Mouse (Mus musculus) midbrain, embryonic 11.5 days (tissue): ENCODE measurements around the gene Nfx1. TPM values are rescaled to one million over a fixed set of nuclear protein-coding genes. Genes with fewer than 3 reads are reported as not detected.

Experiments used
- ATAC-seq: fragments of 200-750 bp; cut with Nextera tagmentation; 2 replicates; pipeline ENCODE4 v1.8.0; 2017; ENCODE audit warnings: moderate TSS enrichment, moderate library complexity; ENCODE audit not compliant: low FRiP score
- DNase-seq: peaks from one replicate; pipeline ENCODE4 v3.0.0; 2015; ENCODE audit warnings: low spot score; ENCODE audit errors: missing footprints
- H3K27ac ChIP-seq: fragments of 300-500 bp; sonication (generic); 2 replicates; pipeline ENCODE4 v1.5.1; 2014; ENCODE audit warnings: low read depth, low read length
- H3K27me3 ChIP-seq: fragments of 300-500 bp; sonication (generic); 2 replicates; pipeline ENCODE4 v1.6.1; 2014; ENCODE audit warnings: mild to moderate bottlenecking, low read length, moderate library complexity, mixed read lengths; ENCODE audit not compliant: control insufficient read depth, insufficient read depth
- H3K36me3 ChIP-seq: fragments of 300-500 bp; sonication (generic); 2 replicates; pipeline ENCODE4 v1.6.1; 2014; ENCODE audit warnings: mild to moderate bottlenecking, low read length, moderate library complexity, mixed read lengths; ENCODE audit not compliant: control insufficient read depth, insufficient read depth
- H3K4me1 ChIP-seq: fragments of 300-500 bp; sonication (generic); 2 replicates; pipeline ENCODE4 v1.6.1; 2014; ENCODE audit warnings: low read length; ENCODE audit not compliant: control insufficient read depth, insufficient read depth
- H3K4me2 ChIP-seq: fragments of 300-500 bp; sonication (generic); 2 replicates; pipeline ENCODE4 v1.6.1; 2014; ENCODE audit warnings: mild to moderate bottlenecking, moderate library complexity
- H3K4me3 ChIP-seq: fragments of 300-500 bp; sonication (generic); 2 replicates; pipeline ENCODE4 v1.5.1; 2014; ENCODE audit warnings: low read depth, low read length
- H3K9ac ChIP-seq: fragments of 300-500 bp; sonication (generic); 2 replicates; pipeline ENCODE4 v1.6.1; 2014; ENCODE audit warnings: low read length
- H3K9me3 ChIP-seq: fragments of 300-500 bp; sonication (generic); 2 replicates; pipeline ENCODE4 v1.6.1; 2016; ENCODE audit warnings: low read length; ENCODE audit not compliant: control insufficient read depth
- WGBS: fragments of 180-500 bp; shearing (Covaris S2); extraction: QIAGEN DNeasy Blood & Tissue Kit; methylation state at CpG from one replicate; pipeline ENCODE4 v1.1.7; 2014; 5-methylcytosine and 5-hydroxymethylcytosine counted together
- microRNA-seq: library from miRNA; unstranded; fragments of <30 nt; microRNA quantifications from one replicate; pipeline ENCODE4, GENCODE M21; 2017
- polyA plus RNA-seq: library from polyadenylated mRNA; unstranded; fragments of >200 nt; fragmentation: Nextera tagmentation; extraction: Ambion mirVana; gene quantifications from 2 replicates; pipeline ENCODE4 v1.2.1, GENCODE M21; 2014

Nfx1 gene
- polyA plus RNA-seq, 1 experiment from 2014 or later = 89.5 TPM

DNA sequence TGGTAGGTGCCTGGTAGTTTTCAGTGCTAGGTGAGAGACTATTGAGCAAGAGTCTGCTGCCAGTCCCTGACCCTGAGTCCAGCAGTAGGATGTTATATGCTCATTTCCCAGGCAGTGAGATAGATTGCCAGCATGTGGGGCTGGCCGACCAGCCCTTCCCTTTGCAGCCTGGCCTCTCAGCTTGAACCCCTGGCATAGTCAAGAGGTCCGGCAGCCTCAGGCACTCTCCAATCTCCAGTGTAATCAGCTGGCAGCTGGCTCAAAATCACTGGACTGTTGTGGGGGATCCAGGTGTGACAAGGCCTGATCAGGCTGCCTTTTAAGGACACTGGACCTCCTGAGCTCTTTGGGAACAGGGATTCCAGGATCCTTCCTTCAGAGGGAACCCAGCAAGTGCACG lies 92.6 kb downstream of the Nfx1 start:
- ATAC-seq = no peak
- DNase-seq = no peak
- no peaks in the 10 kb centered on the region for H3K9me3 ChIP-seq
- no peaks in the 10 kb centered on the region for H3K36me3 ChIP-seq
- H3K9ac ChIP-seq = no peak overlapping the region
- H3K27me3 ChIP-seq = no peaks in the 10 kb centered on the region
- 65% methylated on average over 3 of the region's 3 CpGs for WGBS
- no peaks in the 10 kb centered on the region for H3K4me1 ChIP-seq
- H3K27ac ChIP-seq = no peak overlapping the region
- H3K4me2 ChIP-seq = no peak overlapping the region
- no peak overlapping the region for H3K4me3 ChIP-seq

DNA sequence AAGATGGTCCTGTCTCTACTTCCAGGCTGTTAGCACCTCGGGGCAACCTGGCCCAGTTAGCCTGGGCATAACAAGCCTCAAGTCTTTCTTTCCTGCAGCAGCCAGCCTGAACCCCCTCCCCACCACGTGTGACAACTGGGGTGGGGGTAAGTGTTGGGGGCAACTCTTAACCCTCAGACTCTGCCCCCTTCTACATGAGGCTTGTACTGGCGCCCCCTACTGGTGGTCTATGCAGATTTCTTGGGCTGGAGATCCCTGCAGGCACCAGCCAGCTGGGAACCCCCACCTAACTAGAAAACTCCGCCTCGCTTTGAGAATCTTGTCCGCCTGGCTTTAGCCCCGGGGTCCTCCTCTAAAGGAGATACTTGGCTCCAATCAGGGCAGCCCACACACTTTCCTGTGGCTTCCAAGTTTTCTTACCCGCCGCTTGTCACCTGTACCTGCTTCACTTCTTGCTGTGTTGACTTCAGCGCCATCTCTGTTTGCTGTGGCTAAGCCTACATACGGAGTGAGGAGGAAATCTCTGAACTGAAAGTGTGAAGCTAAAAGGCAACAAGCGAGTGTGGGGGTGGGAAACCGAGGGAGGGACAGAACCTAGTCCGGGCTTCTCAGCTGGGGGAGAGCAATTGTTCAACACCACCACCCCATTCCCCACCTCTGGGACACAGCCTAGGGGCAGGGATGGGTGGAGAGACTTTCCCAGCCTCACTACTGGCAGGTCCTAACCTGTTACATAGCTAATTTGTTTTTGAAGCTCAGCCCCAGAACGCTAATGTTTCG lies 93.4 kb downstream of the Nfx1 start:
- H3K27me3 ChIP-seq = no peaks in the 10 kb centered on the region
- 23% methylated on average over 16 of the region's 16 CpGs for WGBS
- no peaks in the 10 kb centered on the region for H3K4me1 ChIP-seq
- H3K36me3 ChIP-seq = no peaks in the 10 kb centered on the region
- H3K4me3 ChIP-seq = no peak overlapping the region
- H3K4me2 ChIP-seq = no peak overlapping the region
- no peak overlapping the region for H3K9ac ChIP-seq
- no peaks in the 10 kb centered on the region for H3K9me3 ChIP-seq
- ATAC-seq (no peak), DNase-seq (no peak)
- H3K27ac ChIP-seq = no peak overlapping the region

DNA sequence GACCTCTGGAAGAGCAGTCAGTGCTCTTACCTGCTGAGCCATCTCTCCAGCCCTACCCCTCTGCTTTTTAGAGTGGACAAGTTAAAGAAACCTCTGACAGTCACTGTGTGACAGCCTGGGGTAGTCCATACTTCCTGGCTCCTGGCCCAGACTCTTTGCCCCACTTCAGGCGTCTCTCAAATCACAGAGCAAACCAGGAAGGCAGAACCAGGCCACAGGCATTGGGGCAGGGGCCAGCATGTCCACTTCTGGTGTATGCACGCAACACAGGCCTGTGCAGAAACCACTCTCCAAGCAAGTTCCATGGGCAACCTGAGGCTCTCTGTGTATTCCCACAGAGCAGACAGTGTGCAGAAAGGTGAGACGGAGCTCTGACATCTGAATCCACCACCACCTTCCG lies 94.5 kb downstream of the Nfx1 start:
- H3K27ac ChIP-seq = no peak overlapping the region
- ATAC-seq (no peak), DNase-seq (no peak)
- H3K27me3 ChIP-seq = no peaks in the 10 kb centered on the region
- H3K36me3 ChIP-seq = no peaks in the 10 kb centered on the region
- H3K9ac ChIP-seq = no peak overlapping the region
- no peaks in the 10 kb centered on the region for H3K4me1 ChIP-seq
- no peak overlapping the region for H3K4me3 ChIP-seq
- whole genome bisulfite sequencing = 86% methylated on average over 4 of the region's 4 CpGs
- H3K9me3 ChIP-seq = no peaks in the 10 kb centered on the region
- no peak overlapping the region for H3K4me2 ChIP-seq

DNA sequence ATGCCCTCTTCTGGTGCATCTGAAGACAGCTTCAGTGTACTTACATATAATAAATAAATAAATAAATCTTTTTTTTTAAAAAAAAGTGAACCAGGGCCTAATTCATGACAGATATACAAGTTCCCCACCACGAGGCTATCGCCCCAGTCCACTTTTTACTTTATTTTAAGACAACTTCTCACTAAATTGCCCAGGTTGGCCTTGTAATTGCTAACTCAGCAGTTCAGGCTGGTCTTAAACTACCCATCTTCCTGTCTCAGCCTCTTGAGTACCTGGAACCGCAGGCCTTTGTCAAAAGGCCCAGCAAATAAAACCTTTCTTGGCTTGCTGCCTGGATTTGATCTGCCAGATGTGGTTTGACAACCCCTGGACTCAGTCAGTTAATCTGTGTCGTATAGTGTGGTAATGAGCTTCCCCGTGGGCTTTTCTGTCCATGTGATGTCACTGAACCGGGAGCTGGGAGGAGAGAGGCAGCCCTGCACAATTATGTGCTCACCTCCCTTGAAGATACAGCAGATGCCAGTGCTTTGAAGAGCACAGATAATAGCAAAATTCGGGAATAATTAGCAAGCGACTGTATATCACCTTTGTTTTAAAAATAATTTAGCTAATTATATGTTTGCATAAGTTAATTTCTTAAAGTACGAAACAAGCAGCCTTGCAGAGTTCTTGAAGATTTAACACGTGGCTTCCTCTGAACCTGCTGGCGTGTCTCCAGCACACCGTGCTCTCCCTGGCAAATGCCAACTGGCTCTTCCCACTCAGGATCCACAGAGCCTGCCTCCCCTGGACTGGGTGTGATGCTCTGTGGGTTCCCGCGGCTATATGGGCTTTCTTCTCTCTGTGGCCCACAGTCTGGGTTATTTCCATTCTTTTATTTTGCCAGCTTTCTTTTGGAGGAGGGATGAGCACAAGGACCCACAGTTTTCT lies 101.1 kb downstream of the Nfx1 start:
- Histone ChIP-seq H3K36me3 (no peaks in the 10 kb centered on the region), H3K4me1 (no peaks in the 10 kb centered on the region), H3K4me2 (no peak overlapping the region), H3K9me3 (no peaks in the 10 kb centered on the region), H3K9ac (no peak overlapping the region), H3K4me3 (no peak overlapping the region), H3K27me3 (no peaks in the 10 kb centered on the region), H3K27ac (no peak overlapping the region)
- DNase-seq (no peak), ATAC-seq (no peak)
- WGBS = 87% methylated on average over 14 of the region's 14 CpGs

DNA sequence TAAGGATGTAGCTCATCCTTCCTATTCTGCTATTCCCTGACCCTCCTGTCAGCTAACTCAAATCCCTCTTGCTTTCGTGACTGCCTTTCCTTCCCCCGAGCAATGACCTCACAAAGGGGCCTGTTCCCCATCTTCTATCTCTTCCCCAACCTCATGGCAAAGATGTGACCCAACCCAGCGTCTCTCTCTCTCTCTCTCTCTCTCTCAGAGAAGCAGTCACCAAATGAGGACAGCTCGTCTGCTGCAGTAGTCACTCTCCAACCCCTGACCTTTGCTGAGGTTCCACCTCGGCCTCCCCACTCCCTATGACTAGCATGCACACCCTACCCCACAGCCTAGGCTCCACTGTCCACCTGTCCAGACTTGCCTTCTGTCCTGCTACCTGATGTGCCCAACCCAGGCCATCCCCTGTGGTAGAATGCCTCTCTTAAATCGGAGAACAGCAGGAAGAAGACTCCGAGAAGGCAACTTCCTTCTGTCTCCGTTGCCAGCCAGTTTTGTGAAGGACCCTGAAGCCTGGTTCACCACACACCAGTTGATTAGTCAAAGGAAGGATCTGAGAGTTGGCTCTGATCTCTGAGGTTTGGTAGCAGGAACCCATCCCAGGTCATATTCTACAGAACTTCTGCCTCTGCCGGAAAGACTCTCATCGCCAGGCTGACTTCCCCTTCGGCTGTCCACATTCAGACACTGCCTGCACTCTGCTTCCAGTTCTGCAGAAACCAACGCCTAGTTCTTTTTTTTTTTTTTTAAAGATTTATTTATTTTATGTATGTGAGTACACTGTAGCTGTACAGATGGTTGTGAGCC lies 102.5 kb downstream of the Nfx1 start:
- no peak for ATAC-seq
- no peaks in the 10 kb centered on the region for H3K4me1 ChIP-seq
- WGBS = 85% methylated on average over 12 of the region's 12 CpGs
- H3K27me3 ChIP-seq = no peaks in the 10 kb centered on the region
- H3K4me2 ChIP-seq = no peak overlapping the region
- H3K9ac ChIP-seq = no peak overlapping the region
- no peak for DNase-seq
- no peak overlapping the region for H3K4me3 ChIP-seq
- H3K36me3 ChIP-seq = no peaks in the 10 kb centered on the region
- H3K27ac ChIP-seq = no peak overlapping the region
- H3K9me3 ChIP-seq = no peaks in the 10 kb centered on the region

DNA sequence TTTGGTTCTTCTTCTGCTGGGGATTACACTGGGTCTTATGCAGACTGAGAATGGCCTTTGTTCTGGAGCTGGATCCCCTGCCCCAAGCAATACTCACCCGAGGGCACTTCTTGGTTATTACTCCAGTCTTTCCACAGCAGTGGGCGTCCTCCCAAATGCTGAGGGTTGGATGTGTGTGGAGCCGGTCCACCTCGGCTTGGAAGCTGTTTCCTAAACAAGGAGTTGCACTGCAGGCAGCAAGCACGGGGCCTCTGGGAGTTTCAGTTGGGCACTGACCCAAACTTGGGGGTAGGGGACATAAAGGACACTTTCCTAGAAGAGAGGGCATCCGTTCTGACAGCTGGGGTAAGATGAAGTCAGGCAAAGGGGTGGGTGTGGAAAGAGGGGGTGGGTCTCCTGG lies 103.8 kb downstream of the Nfx1 start:
- WGBS = 84% methylated on average over 6 of the region's 6 CpGs
- Histone ChIP-seq H3K4me1 (no peaks in the 10 kb centered on the region), H3K4me2 (no peak overlapping the region), H3K4me3 (no peak overlapping the region), H3K9ac (no peak overlapping the region), H3K27me3 (no peaks in the 10 kb centered on the region), H3K27ac (no peak overlapping the region), H3K36me3 (no peaks in the 10 kb centered on the region), H3K9me3 (no peaks in the 10 kb centered on the region)
- ATAC-seq = no peak
- DNase-seq = no peak

Small RNA genes within 50 kb of the gene (microRNA-seq; reads per million reads assigned to microRNA genes)
- gene Mir3094 = 4.2 reads per million, percentile 19 among the genes with 10 or more reads in this experiment

Other genes with a start within 250 kb of the Nfx1 start
- gene Dnaja1, start 248.8 kb upstream of the Nfx1 start, polyA plus RNA-seq = 710 and 762 TPM in 2 replicates
- 192 and 194 TPM in 2 replicates for gene Smu1, start 213.0 kb upstream of the Nfx1 start, polyA plus RNA-seq
- gene B4galt1, start 116.9 kb upstream of the Nfx1 start, polyA plus RNA-seq = 13.8 and 14.9 TPM in 2 replicates
- not detected in 2 replicates for gene Spink4, start 50.9 kb upstream of the Nfx1 start, polyA plus RNA-seq
- gene Bag1, start 22.6 kb upstream of the Nfx1 start, polyA plus RNA-seq = 233 and 247 TPM in 2 replicates
- gene Chmp5, start 22.5 kb upstream of the Nfx1 start, polyA plus RNA-seq = 159 and 169 TPM in 2 replicates
- not detected in 2 replicates for gene Aqp7, start 77.2 kb downstream of the Nfx1 start, polyA plus RNA-seq
- gene Aqp3, start 127.3 kb downstream of the Nfx1 start, polyA plus RNA-seq = 1.3 and 1.6 TPM in 2 replicates
- 17.6 and 19.1 TPM in 2 replicates for gene Nol6, start 153.5 kb downstream of the Nfx1 start, polyA plus RNA-seq
- gene Ube2r2, start 164.8 kb downstream of the Nfx1 start, polyA plus RNA-seq = 95.5 and 99.0 TPM in 2 replicates